Mouse (Mus musculus): ENCODE data around the gene Tmem81.

The Tmem81 gene

GRCm38 (mm10) chr1:132519734-132520133 lies 13.7 kb downstream of the Tmem81 start:
- peak; percentile 68 for DNase-seq (ENCODE audit: low spot score)

DNA sequence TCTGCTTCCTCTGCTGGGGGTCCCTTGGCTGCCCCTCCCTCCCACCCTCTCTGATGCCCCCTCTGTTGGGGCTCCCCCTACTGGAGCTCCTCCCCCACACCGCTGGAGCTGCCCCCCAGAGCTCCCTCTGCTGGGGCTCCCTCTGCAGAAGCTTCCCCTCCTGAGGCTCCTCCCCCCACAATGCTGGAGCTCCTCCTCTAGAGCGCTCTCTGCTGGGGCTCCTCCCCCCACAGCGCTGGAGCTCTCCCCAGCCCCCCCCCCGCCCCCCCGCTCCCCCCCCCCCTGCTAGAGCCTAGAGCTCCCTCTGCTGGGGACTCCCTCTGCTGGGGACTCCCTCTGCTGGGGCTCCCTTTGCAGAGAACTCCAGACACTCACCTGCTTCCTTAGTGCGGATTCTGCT lies 14.7 kb downstream of the Tmem81 start:
- peak; percentile 70 for DNase-seq (ENCODE audit: low spot score)

GRCm38 (mm10) chr1:132523048-132523447 lies 17.0 kb downstream of the Tmem81 start:
- DNase-seq (ENCODE audit: low spot score), result no peak

DNA sequence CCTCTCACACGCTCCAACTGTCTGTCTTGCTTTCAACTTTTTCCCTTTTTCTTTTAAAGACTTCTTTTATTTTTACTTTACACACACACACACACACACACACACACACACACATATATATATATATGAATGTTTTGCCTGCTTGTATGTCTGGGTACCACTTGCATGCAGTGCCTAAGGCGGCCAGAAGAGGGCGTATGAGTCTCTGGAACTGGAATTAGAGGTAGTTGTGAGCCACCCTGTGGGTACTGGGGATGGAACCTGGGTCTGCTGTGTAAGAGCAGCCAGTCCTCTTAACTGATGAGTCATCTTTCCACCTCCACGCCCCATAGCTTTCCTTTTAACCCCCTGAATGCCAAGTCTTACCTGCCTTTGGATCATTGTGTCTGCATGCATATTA lies 17.9 kb downstream of the Tmem81 start:
- no peak for DNase-seq (ENCODE audit: low spot score)

GRCm38 (mm10) chr1:132525832-132526231 lies 19.8 kb downstream of the Tmem81 start:
- DNase-seq (ENCODE audit: low spot score), result peak; percentile 47

- no peak for DNase-seq (ENCODE audit: low spot score)
These were observed 22.0 kb downstream of the Tmem81 start for GRCm38 (mm10) chr1:132528071-132528470.

DNA sequence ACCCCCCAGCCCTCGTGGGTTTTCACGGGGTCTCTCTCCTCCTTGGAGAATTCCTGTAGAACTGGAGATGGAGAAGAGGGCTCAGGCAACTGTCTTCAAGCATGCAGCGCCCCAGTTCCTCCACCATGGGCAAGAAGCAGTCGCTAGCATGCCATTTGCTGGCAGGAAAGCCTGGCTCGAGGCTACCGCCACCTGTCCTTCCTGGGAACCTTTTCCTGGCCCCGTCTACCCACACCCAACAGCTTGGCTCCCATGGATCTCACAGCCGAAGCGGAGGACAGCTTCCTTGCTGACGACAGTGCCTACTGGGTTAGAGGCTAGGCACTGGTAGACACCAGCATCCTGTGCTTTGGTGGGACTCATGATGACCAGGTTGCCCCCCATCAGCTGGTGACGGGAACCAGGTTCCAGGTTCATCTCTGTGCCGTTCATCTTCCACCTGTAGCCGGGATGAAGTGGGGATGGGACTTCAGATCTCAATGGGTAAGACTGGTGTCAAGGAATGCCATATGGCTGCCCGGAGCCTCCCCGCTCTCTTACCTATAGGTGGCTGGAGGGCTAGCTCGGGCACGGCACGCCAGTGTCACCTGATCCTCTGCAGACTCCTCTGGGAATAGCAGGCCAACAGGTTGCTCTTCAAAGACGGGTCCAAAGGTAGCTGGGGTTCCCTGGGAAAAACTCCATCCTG lies 22.8 kb downstream of the Tmem81 start:
- no peak for DNase-seq (ENCODE audit: low spot score)

DNA sequence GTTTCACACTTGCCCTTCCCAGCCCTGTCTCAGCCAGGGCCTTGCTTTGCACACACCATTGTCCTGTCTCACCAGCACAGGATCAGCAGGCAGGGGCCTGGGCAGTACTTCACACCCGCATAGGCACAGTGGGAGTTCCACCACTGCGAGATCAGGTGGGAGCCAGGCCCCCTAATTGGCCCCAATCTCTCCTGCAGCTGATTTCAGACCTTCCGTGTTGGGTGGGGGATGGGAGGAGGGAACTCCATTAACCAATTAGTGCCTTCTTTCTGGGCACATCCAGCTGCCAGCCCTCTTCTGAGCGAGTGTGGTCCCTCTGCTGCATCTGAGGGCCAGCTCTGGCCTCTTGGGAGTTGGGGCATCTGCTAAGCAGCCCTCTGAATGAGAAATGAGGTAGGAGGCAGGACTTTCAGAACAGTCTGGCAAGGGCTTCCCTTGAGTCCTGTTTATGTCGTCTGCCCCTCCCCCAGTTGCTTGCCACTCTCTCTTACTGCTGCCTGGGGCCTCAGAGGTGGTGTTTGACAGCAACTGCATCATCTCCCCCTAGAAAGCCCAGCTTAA lies 24.7 kb downstream of the Tmem81 start:
- DNase-seq (ENCODE audit: low spot score), result no peak

GRCm38 (mm10) chr1:132532521-132532920 lies 26.5 kb downstream of the Tmem81 start:
- DNase-seq (ENCODE audit: low spot score), result no peak

GRCm38 (mm10) chr1:132533840-132534239 lies 27.8 kb downstream of the Tmem81 start:
- DNase-seq (ENCODE audit: low spot score), result no peak

- no peak for DNase-seq (ENCODE audit: low spot score)
These were observed 29.5 kb downstream of the Tmem81 start for GRCm38 (mm10) chr1:132535541-132535940.

DNA sequence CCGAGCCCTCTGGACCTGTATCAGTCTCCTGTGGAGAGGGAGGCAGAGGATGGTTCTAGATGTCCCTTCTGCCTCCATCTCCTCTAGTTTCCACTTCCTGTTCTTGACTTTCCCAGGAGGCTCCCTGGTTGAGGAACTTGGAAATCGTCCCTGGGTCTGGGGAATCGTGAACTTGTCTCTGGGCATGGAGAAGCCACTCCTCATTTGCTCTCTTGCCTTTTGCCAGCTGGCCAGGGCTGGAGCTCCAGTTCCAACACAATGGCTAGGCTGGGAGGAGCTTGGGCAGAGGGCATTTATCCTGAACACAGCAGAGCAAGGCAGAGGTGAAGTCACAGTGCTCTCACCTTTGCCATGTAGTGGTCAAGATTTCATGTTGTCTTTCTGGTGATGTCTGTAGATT lies 30.4 kb downstream of the Tmem81 start:
- no peak for DNase-seq (ENCODE audit: low spot score)

GRCm38 (mm10) chr1:132537736-132538135 lies 31.7 kb downstream of the Tmem81 start:
- DNase-seq (ENCODE audit: low spot score), result no peak

DNA sequence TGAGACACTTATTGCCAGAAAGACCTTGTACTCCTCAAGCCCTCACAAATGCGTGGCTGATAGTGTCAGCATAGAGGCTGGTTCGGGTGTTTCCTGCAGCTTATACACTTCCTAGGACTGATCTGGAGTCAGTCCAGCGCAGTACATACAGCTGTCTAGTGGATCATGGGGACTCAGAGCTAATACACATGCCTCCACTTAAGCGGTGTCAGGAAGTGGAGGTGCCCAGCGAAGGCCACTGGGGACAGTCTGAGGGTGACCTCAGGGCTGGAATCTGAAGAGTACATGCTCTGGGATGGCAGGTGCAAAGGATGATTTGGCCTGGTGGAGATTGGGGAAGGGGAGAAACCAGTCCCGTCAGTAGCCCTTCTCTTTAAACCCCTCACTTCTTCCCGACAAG lies 34.7 kb downstream of the Tmem81 start:
- DNase-seq (ENCODE audit: low spot score), result no peak

DNA sequence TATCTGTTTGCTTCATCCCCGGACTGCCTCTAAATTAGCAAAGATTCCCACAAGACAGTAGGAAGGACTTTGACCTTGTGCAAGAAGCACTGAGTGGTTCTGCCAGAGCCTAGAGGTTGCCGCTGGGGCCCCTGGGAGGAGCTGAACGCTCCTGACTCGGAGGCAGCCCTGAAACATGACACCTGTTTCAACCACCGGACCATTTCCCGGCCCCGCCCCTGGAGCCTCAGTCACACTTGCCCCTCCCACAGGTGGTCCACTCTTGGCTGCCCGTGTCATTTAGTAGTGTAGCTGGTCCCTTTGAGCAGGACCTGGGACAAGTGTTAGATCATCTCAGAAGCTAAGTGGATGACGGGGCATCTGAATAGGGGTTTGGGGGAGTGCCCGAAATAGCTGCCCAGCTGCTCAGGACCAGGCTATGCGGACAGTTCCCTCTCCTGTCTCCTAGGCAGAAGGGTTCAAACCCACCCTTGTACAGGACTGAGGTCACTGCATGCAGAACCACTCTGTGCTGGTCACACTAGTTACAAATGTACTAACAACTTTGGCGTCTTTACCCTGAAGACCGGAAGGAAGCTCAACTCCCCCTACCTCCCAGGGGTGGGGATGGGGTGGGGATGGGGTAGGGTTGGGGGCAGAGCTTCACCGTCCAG lies 35.3 kb downstream of the Tmem81 start:
- peak; percentile 69 for DNase-seq (ENCODE audit: low spot score)

- no peak for DNase-seq (ENCODE audit: low spot score)
These were observed 36.0 kb downstream of the Tmem81 start for GRCm38 (mm10) chr1:132541824-132542599.

DNA sequence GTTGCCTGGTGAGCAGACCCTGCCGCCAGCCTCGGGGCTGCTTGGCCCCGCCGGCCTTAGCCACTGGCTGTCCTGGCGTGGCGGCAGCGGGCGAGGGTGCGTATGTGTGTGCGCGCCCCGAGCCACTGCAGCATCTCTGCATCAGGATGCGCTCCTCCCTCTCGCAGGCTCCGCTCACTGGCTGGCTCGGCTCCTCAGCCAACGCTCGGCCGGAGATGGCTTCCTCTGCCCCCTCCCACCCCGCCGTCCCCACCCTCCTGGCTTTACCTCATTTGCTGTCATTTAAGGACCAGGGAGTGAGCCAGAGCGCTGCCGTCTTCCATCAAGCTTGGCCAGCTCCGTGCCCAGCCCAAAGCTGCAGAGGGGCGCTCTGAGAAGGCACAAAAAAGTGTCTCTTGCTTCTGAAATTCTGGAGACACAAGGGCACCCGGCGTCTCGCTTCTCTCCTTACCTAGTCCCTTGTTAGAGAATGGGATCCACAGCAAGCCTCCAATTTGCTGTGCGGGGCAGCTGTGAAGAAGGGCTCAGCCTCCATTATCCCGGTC lies 36.8 kb downstream of the Tmem81 start, which contains the start of gene Cntn2:
Cntn2 (minus strand) TSS at position 495 of the 545 bp plus-strand sequence.
- DNase-seq (ENCODE audit: low spot score), result no peak

DNA sequence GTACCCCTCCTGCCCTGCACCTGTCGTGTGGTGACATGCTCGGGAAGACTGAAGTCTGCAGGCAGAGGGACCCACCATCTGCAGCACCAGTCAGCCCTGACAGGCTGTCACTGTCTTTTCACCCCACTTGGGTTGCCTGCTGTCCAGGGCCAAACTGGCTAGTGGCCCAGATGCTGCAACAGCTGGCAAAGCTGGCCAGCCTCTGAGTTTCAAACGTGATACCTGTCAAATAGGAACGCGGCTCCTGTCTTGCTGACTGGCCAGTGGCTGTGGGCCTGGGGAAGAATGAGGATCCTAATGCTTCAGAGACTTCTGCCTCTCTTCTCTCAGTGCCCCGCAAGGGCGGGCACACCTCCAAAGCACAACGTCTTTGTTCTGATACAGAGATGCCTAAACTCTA lies 37.8 kb downstream of the Tmem81 start:
- no peak for DNase-seq (ENCODE audit: low spot score)

DNA sequence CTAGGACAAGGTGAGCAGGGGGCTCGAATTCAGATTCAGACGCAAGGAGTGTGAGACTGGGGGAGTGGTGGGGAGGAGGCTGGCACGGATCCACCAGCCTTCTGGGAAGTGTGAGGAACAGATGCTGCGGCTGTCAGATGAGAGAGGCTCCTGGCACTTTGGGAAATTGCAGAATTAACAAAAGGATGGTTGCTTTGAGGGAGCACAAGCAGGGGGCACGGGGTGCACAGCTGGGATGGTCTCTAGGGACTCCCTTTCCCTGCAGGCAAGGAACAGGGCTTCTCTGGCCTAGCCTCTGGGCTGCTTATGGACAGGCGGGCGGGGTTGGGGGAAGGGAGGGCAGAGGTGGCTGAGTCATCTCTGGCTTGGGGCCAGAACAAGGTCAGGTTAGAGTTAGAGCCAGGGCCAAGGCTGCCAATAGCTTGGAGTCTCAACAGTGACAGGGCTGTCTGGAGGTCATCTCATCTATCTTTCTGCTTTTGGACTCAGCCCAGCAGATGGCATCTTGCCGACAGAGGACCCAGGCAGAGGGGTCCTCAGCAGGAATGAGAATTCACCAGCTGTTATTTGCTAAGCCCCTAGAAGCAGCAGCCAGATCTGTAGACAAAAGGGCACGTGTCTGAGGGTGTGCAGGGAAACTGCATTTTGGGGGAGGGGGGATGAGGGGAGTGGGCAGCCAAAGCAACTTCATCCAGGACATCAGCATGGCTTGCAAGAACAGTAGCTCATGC lies 52.0 kb downstream of the Tmem81 start:
- DNase-seq (ENCODE audit: low spot score), result peak; percentile 63

All from yolk sac, embryonic 10.5 days (tissue).